Mouse (Mus musculus) midbrain, embryonic 16.5 days (tissue): ENCODE results near the gene Tas2r119. TPM values are rescaled to one million over a fixed set of nuclear protein-coding genes. Genes with fewer than 3 reads are reported as not detected.
"Not testable (repeated sequence)": the region's sequence is repeated elsewhere in the genome, so short reads cannot be mapped to it uniquely, and the experiment has no call there.

Experiments
- ATAC-seq: fragments of 200-750 bp; cut with Nextera tagmentation; 2 replicates; pipeline ENCODE4 v1.8.0; 2017; ENCODE audit warnings: moderate TSS enrichment
- H3K27ac ChIP-seq: fragments of 300-500 bp; sonication (generic); 2 replicates; pipeline ENCODE4 v1.5.1; 2014; ENCODE audit warnings: mild to moderate bottlenecking, low read length, mixed read lengths
- H3K27me3 ChIP-seq: fragments of 300-500 bp; sonication (generic); 2 replicates; pipeline ENCODE4 v1.6.1; 2014; ENCODE audit warnings: low read depth, low read length, mixed read lengths; ENCODE audit not compliant: control insufficient read depth, insufficient read depth
- H3K36me3 ChIP-seq: fragments of 300-500 bp; sonication (generic); 2 replicates; pipeline ENCODE4 v1.6.1; 2014; ENCODE audit warnings: mild to moderate bottlenecking, low read length, moderate library complexity, mixed read lengths; ENCODE audit not compliant: control insufficient read depth, insufficient read depth
- H3K4me1 ChIP-seq: fragments of 300-500 bp; sonication (generic); 2 replicates; pipeline ENCODE4 v1.6.1; 2014; ENCODE audit warnings: mild to moderate bottlenecking, low read length, mixed read lengths; ENCODE audit not compliant: control insufficient read depth, insufficient read depth
- H3K4me2 ChIP-seq: fragments of 300-500 bp; sonication (generic); 2 replicates; pipeline ENCODE4 v1.6.1; 2014; ENCODE audit warnings: mild to moderate bottlenecking, low read length, mixed read lengths
- H3K4me3 ChIP-seq: fragments of 300-500 bp; sonication (generic); 2 replicates; pipeline ENCODE4 v1.5.1; 2014; ENCODE audit warnings: low read depth, mild to moderate bottlenecking, low read length, moderate library complexity, mixed read lengths
- H3K9ac ChIP-seq: fragments of 300-500 bp; sonication (generic); 2 replicates; pipeline ENCODE4 v1.6.1; 2014; ENCODE audit warnings: low read depth, low read length, mixed read lengths
- H3K9me3 ChIP-seq: fragments of 300-500 bp; sonication (generic); replicated peaks from 2 replicates; pipeline ENCODE4 v1.6.1; 2014; ENCODE audit warnings: mild to moderate bottlenecking, low read length, mixed read lengths; ENCODE audit not compliant: control insufficient read depth, poor library complexity, severe bottlenecking
- WGBS: fragments of 180-500 bp; shearing (Covaris S2); extraction: QIAGEN DNeasy Blood & Tissue Kit; methylation state at CpG from one replicate; pipeline ENCODE4 v1.1.7; 2014; 5-methylcytosine and 5-hydroxymethylcytosine counted together
- polyA plus RNA-seq: library from polyadenylated mRNA; unstranded; fragments of >200 nt; fragmentation: Nextera tagmentation; extraction: Ambion mirVana; gene quantifications from 2 replicates; pipeline ENCODE4 v1.2.1, GENCODE M21; 2015

Gene Tas2r119
- polyA plus RNA-seq, 1 experiment from 2014 or later, result not detected

DNA sequence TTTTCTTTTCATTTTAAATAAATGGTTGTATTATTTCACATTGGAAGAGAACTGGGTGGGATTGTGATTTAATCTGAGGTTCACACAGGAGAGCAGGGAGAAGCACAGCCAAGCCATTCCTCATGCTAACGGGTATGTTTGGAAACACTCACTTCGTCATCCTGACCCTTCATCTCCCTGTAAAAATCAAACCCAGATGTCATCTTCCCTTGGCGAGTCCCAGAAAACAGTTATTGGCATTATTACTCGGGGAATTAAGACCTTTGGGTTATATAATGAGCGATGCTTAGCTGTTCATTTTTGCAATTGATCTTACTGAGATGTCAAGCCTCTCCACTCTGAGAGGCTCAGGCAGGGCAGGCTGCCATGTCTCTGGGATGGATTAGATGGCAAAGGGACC is 21.5 kb downstream of the Tas2r119 start:
- H3K36me3 ChIP-seq, result no peaks in the 10 kb centered on the region
- WGBS, result 70% methylated on average over 5 of the region's 5 CpGs
- ATAC-seq, result no peak

DNA sequence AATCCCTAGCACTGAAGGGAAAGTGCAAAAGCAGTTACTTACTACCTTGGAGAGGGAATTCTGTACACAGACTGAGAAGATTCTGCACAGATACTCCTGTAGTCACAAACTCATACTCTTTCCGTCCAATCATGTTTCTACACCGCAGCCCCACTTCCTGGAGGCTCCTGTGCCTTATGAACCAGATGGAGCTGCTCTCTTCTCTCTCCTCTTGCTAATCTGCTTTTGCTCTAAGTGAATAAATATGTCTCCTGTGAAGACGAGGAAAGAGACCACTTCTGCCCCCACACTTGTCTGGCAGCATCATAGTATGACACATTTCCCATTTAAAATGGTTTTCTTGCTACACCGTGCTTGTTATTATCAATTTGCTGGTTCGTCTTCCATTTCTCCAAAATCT is 26.2 kb downstream of the Tas2r119 start:
- Histone ChIP-seq H3K36me3 (no peaks in the 10 kb centered on the region), H3K4me1 (no peaks in the 10 kb centered on the region), H3K4me2 (no peak overlapping the region), H3K9me3 (no peaks in the 10 kb centered on the region), H3K4me3 (no peak overlapping the region), H3K27me3 (no peaks in the 10 kb centered on the region), H3K27ac (no peak overlapping the region), H3K9ac (no peak overlapping the region)
- WGBS, result 87% methylated on average over 5 of the region's 5 CpGs
- ATAC-seq, result no peak

More for the DNA sequence above, 21.5 kb downstream of the Tas2r119 start:
- Histone ChIP-seq H3K27me3 (no peaks in the 10 kb centered on the region), H3K9ac (no peak overlapping the region), H3K9me3 (no peaks in the 10 kb centered on the region), H3K4me3 (no peak overlapping the region), H3K27ac (no peak overlapping the region), H3K4me1 (no peaks in the 10 kb centered on the region), H3K4me2 (no peak overlapping the region)

DNA sequence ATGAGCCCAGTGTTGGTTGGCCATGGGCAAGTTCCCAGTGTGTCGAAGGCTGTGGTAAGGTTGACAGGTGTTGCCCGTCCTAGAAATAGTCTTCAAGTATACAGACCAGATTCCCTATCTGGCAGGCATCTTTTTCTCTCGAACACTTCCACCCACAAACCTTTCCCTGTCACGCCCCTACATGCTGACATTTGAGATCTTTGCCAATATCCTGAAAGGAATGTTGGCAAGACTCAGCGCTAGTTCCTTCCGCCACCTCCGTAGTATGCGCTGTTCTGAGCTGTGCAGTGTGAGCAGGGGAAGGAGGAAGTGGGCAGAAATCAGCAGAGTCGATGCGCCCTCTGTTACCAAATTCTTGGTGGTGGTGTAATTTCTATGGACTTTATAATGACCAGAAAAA is 27.8 kb downstream of the Tas2r119 start:
- no peak overlapping the region for H3K4me3 ChIP-seq
- H3K36me3 ChIP-seq, result no peaks in the 10 kb centered on the region
- no peaks in the 10 kb centered on the region for H3K4me1 ChIP-seq
- no peaks in the 10 kb centered on the region for H3K9me3 ChIP-seq
- no peak overlapping the region for H3K9ac ChIP-seq
- ATAC-seq, result no peak
- H3K4me2 ChIP-seq, result no peak overlapping the region
- H3K27ac ChIP-seq, result no peak overlapping the region
- 99% methylated on average over 10 of the region's 10 CpGs for WGBS
- no peaks in the 10 kb centered on the region for H3K27me3 ChIP-seq

DNA sequence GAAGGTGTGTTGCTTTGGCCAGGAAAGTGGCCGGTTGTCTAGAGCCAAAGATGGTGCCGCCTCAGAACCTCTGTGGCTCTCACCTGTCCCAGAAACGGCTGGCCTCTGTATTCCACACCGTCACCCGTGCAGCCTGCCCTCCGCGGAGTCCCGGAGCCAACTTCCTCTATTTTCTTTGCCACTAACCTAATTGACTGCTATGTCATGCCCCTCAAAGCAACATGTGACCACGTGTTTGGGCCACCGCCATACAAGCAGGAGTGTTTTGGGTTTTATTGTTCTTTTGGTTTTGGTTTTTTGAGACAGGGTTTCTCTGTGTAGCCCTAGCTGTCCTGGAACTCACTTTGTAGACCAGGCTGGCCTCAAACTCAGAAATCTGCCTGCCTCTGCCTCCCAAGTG is 37.6 kb downstream of the Tas2r119 start:
- H3K27ac ChIP-seq, H3K4me2 ChIP-seq, H3K4me1 ChIP-seq, H3K27me3 ChIP-seq, ATAC-seq, H3K36me3 ChIP-seq, H3K9ac ChIP-seq, H3K9me3 ChIP-seq, H3K4me3 ChIP-seq: not testable (repeated sequence)
- WGBS, result 94% methylated on average over 10 of the region's 10 CpGs

DNA sequence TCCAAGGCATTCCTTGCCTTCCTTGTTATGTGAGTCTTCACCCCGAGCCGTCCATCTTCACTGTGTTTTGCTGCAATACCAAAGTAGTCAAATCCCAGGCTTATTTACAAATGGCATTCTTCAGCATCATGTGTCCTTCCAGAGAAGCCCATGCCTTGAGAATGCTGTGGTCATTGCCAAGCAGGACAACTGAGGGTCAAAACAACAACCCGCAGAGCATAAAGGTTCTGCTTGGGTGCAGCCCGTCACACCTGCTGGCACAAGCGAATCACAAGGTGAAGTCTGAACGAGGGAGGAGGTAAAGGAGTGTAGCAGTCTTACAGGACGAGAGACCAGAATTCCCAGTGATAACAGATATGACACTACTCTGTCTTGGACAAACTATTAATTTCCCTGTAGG is 45.9 kb downstream of the Tas2r119 start:
- H3K27me3 ChIP-seq, result no peaks in the 10 kb centered on the region
- H3K4me3 ChIP-seq, result no peak overlapping the region
- H3K4me1 ChIP-seq, result no peaks in the 10 kb centered on the region
- no peak overlapping the region for H3K4me2 ChIP-seq
- no peaks in the 10 kb centered on the region for H3K36me3 ChIP-seq
- no peak for ATAC-seq
- WGBS, result 92% methylated on average over 7 of the region's 7 CpGs
- H3K27ac ChIP-seq, result no peak overlapping the region
- H3K9ac ChIP-seq, result no peak overlapping the region
- no peaks in the 10 kb centered on the region for H3K9me3 ChIP-seq

DNA sequence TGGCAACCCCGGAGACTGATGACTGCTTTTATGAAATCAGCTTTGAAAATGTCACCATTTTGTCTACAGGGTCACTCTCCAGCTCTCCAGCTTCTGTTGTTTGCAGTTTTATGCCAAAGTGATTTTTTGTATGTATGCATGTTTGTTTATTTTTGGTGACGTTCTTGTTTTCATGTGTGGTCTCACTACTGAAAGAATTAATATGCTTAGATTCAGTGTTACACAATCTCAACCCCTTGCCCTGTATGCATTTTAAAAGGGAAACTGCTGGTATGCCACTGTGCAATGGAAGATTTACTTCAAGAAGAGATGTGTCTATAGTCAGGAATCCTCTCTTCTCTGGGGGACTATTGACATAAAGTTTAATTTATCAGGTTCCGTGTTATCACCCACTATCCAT is 48.3 kb downstream of the Tas2r119 start:
- 88% methylated on average over 3 of the region's 3 CpGs for WGBS
- no peak overlapping the region for H3K27ac ChIP-seq

DNA sequence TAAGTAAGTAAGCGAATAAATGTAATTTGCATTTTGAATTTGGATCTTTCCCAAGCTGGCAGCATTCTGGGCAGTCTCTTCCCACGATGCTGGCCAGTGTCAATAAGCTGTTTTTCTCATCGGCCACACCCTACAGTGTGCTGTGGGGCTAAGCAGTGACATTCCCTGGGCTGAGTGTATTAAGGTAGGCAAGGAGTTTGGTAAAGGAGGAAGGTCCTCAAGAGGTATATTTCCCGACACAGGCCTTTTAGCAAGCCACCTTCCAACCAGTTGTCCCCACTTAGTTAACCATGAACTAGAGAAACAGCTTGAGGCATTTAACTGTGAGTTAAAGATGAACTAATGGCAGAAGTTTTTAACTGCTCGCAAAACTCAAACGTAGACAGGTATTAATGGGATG is 49.3 kb downstream of the Tas2r119 start:
- no peak overlapping the region for H3K4me2 ChIP-seq
- no peak for ATAC-seq
- WGBS, result 86% methylated on average over 6 of the region's 6 CpGs

More for the DNA sequence above, 48.3 kb downstream of the Tas2r119 start:
- Histone ChIP-seq H3K4me2 (no peak overlapping the region), H3K4me1 (no peaks in the 10 kb centered on the region), H3K27me3 (no peaks in the 10 kb centered on the region), H3K36me3 (no peaks in the 10 kb centered on the region), H3K9ac (no peak overlapping the region), H3K9me3 (no peaks in the 10 kb centered on the region), H3K4me3 (no peak overlapping the region)
- ATAC-seq, result no peak

DNA sequence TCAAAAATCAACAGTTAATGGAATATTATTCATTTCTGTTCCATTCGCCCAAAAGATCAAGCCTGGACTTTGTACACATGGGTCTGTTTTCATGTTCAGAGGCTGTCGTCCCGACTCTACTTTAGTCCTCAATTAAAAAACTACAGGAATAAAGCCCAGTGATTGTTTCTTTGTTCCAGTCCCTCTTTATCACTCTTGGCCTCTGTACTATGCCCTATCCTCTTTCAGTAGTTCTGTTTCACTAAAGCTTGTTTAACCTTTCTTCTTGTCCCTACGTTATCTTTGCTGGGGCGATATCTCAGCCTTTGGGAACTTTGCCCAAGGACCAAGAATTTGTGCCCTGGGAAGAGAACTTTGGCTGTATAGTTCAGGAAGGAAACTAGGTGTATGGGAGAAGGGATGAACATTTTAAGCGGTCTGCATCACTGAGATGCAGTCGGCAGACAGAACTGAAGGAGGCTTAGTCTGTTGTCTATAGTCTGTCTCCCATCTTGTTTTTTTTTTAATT is 49.9 kb downstream of the Tas2r119 start:
- no peaks in the 10 kb centered on the region for H3K27me3 ChIP-seq
- H3K27ac ChIP-seq, result no peak overlapping the region
- no peak overlapping the region for H3K4me3 ChIP-seq
- no peak overlapping the region for H3K9ac ChIP-seq
- no peaks in the 10 kb centered on the region for H3K4me1 ChIP-seq
- H3K9me3 ChIP-seq, result no peaks in the 10 kb centered on the region
- no peaks in the 10 kb centered on the region for H3K36me3 ChIP-seq
- no peak for ATAC-seq
- H3K4me2 ChIP-seq, result no peak overlapping the region
- WGBS, result 89% methylated on average over 7 of the region's 7 CpGs

More for the DNA sequence above, 49.3 kb downstream of the Tas2r119 start:
- H3K9ac ChIP-seq, result no peak overlapping the region
- no peaks in the 10 kb centered on the region for H3K36me3 ChIP-seq
- no peaks in the 10 kb centered on the region for H3K9me3 ChIP-seq
- no peaks in the 10 kb centered on the region for H3K4me1 ChIP-seq
- no peaks in the 10 kb centered on the region for H3K27me3 ChIP-seq
- no peak overlapping the region for H3K4me3 ChIP-seq
- H3K27ac ChIP-seq, result no peak overlapping the region
